ENCODE assay signal across 8 mouse cellular contexts in genomic region chr9:106684093-106684872, GRCm38 (mm10). TPM values are rescaled to one million over a fixed set of nuclear protein-coding genes. Genes with fewer than 3 reads are reported as not detected.
A peak's percentile ranks its signal among the peaks of the same experiment; 100 is the strongest.
DNase-seq lines count a peak whose midpoint lies in the region; ATAC-seq and TF ChIP-seq lines count a peak whose summit lies in the region.

No protein-coding gene starts in this region.

- H3K36me3 ChIP-seq in heart, adult 2 months (ENCODE audit: control insufficient read depth, insufficient read depth, low read length): no peaks in the 10 kb centered on the region
- peaks cover 17 to 44% of the 10 kb centered on the region in 2 experiments for H3K36me3 ChIP-seq in CH12.LX (replicated peaks in 1 of 2; ENCODE audit: control insufficient read depth in 1 of 2, insufficient read depth in 1 of 2, low read length in 1 of 2)
- peaks cover 3% of the 10 kb centered on the region; the same call in 1 of the 2 replicates for H3K36me3 ChIP-seq in forebrain, embryonic 16.5 days (ENCODE audit: control insufficient read depth, insufficient read depth)
- H3K36me3 ChIP-seq in liver, embryonic 15.5 days (replicated peaks): peaks cover 8% of the 10 kb centered on the region; the same call in 1 of the 2 replicates

- no peak for TF ChIP-seq POLR2A in heart, adult 2 months (IDR thresholded peaks at IDR 0.05; ENCODE audit: insufficient read depth, low read depth, low read length)
- TF ChIP-seq POLR2A in CH12.LX (IDR thresholded peaks at IDR 0.05; ENCODE audit: low read depth, low read length): no peak

- no peak for ATAC-seq in forebrain, embryonic 16.5 days
- ATAC-seq in liver, embryonic 15.5 days (ENCODE audit: insufficient read depth): no peak

- peak overlapping the region; percentile 98 for H3K4me3 ChIP-seq in heart, adult 2 months
- H3K4me3 ChIP-seq in CH12.LX (replicated peaks in 1 of 3; ENCODE audit: low read depth in 2 of 3, low read length in 2 of 3, poor library complexity in 1 of 3): peak overlapping the region; percentile 66 to 75 (median 73)
- H3K4me3 ChIP-seq in forebrain, embryonic 16.5 days (replicated peaks; ENCODE audit: low read length): peak overlapping the region; percentile 90
- H3K4me3 ChIP-seq in liver, embryonic 15.5 days (replicated peaks): peak overlapping the region; percentile 70

- peak overlapping the region; percentile 57 for H3K4me2 ChIP-seq in CH12.LX (ENCODE audit: insufficient read depth, low read depth, poor library complexity, severe bottlenecking)
- peak overlapping the region; percentile 94 for H3K4me2 ChIP-seq in forebrain, embryonic 16.5 days (ENCODE audit: low read length)
- peak overlapping the region; percentile 96 for H3K4me2 ChIP-seq in liver, embryonic 15.5 days

- H3K9ac ChIP-seq in heart, adult 2 months (ENCODE audit: low read depth, low read length): peak overlapping the region; percentile 79
- peak overlapping the region; percentile 46 for H3K9ac ChIP-seq in CH12.LX (ENCODE audit: insufficient read depth, low read depth)
- peak overlapping the region; percentile 82; the same call in 1 of the 2 replicates for H3K9ac ChIP-seq in forebrain, embryonic 16.5 days (replicated peaks; ENCODE audit: low read depth, low read length)
- H3K9ac ChIP-seq in liver, embryonic 15.5 days: peak overlapping the region; percentile 61

- peak overlapping the region; percentile 90; the same call in 1 of the 2 replicates for H3K27ac ChIP-seq in heart, adult 2 months
- H3K27ac ChIP-seq in CH12.LX (ENCODE audit: insufficient read depth, low read depth): no peak overlapping the region
- no peak overlapping the region for H3K27ac ChIP-seq in forebrain, embryonic 16.5 days (ENCODE audit: low read length)
- H3K27ac ChIP-seq in liver, embryonic 15.5 days (replicated peaks): no peak overlapping the region

- TF ChIP-seq CTCF in heart, adult 2 months (IDR thresholded peaks at IDR 0.05): no peak
- no peak for TF ChIP-seq CTCF in CH12.LX (conservative IDR thresholded peaks at IDR 0.05 in 1 of 2, IDR thresholded peaks at IDR 0.05 in 1 of 2; ENCODE audit: low read depth in 2 of 2, low read length in 2 of 2)

- no peaks in the 10 kb centered on the region for H3K27me3 ChIP-seq in heart, adult 2 months (ENCODE audit: control insufficient read depth, insufficient read depth, low read length)
- H3K27me3 ChIP-seq in CH12.LX (replicated peaks): no peaks in the 10 kb centered on the region
- no peaks in the 10 kb centered on the region for H3K27me3 ChIP-seq in forebrain, embryonic 16.5 days (replicated peaks; ENCODE audit: control insufficient read depth, insufficient read depth, low read length)
- no peaks in the 10 kb centered on the region for H3K27me3 ChIP-seq in liver, embryonic 15.5 days

- DNase-seq in heart, adult 2 months: no peak
- DNase-seq in heart, postnatal 36 days: no peak
- no peak for DNase-seq in CH12.LX (ENCODE audit: extremely low read depth)
- DNase-seq in B cell, adult 2 months: no peak
- no peak for DNase-seq in spleen, postnatal 14 days (ENCODE audit: low spot score in 2 of 2)
- DNase-seq in urinary bladder, postnatal 10 days (ENCODE audit: low spot score): no peak

- in situ Hi-C loops in CH12.LX (cut with MboI; ENCODE audit: low pct_ligation_motif_present, low pct_unique_long_range_greater_than_20kb, low sequenced_read_pairs): loop anchor here (10.0 kb wide), 1 partner anchor 131 kb away; no protein-coding TSS in a partner anchor

- no peak for TF ChIP-seq RAD21 in CH12.LX (IDR thresholded peaks at IDR 0.05; ENCODE audit: low read depth, low read length)

- no peaks in the 10 kb centered on the region for H3K79me2 ChIP-seq in heart, adult 2 months (replicated peaks; ENCODE audit: control insufficient read depth, insufficient read depth, low read length)
- H3K79me2 ChIP-seq in CH12.LX (replicated peaks; ENCODE audit: control insufficient read depth, extremely low read depth, insufficient read depth, poor library complexity, severe bottlenecking): no peaks in the 10 kb centered on the region

- WGBS in heart, adult 2 months: 71% methylated on average over 6 of the region's 6 CpGs
- WGBS in forebrain, embryonic 16.5 days: 84% methylated on average over 6 of the region's 6 CpGs
- 44% methylated on average over 6 of the region's 6 CpGs for WGBS in liver, embryonic 15.5 days (ENCODE audit: insufficient replicate concordance)

- no peaks in the 10 kb centered on the region for H3K9me3 ChIP-seq in CH12.LX (replicated peaks; ENCODE audit: low read length)
- no peaks in the 10 kb centered on the region for H3K9me3 ChIP-seq in forebrain, embryonic 16.5 days (ENCODE audit: control insufficient read depth, low read length)
- H3K9me3 ChIP-seq in liver, embryonic 15.5 days (replicated peaks): no peaks in the 10 kb centered on the region

- intact Hi-C loops in heart, adult 2 months (cut with DNase I): loop anchor here (10.0 kb wide), 1 partner anchor 861 kb away; the partner anchor contains the start of genes Cyb561d2, Nprl2 and Zmynd10
- intact Hi-C loops in heart, postnatal 36 days (cut with DNase I): no loop called here

- dilution Hi-C loops in CH12.LX (cut with MboI; ENCODE audit: extremely low pct_ligation_motif_present, extremely low pct_unique_long_range_greater_than_20kb, low sequenced_read_pairs): loop anchor here (25.0 kb wide), 1 partner anchor 103 kb away; the partner anchor contains the start of gene Rad54l2

- peaks cover 4% of the 10 kb centered on the region for H3K4me1 ChIP-seq in heart, adult 2 months (ENCODE audit: control insufficient read depth, insufficient read depth, low read length)
- peaks cover 2 to 29% of the 10 kb centered on the region in 2 experiments for H3K4me1 ChIP-seq in CH12.LX (ENCODE audit: control insufficient read depth in 1 of 2, insufficient read depth in 2 of 2)
- peaks cover 19% of the 10 kb centered on the region for H3K4me1 ChIP-seq in forebrain, embryonic 16.5 days (replicated peaks; ENCODE audit: control insufficient read depth, insufficient read depth, low read length)
- H3K4me1 ChIP-seq in liver, embryonic 15.5 days (replicated peaks): peaks cover 32% of the 10 kb centered on the region

- no peak for TF ChIP-seq EP300 in heart, adult 2 months (IDR thresholded peaks at IDR 0.05; ENCODE audit: insufficient read depth, low read depth, low read length)
- TF ChIP-seq EP300 in CH12.LX (IDR thresholded peaks at IDR 0.05; ENCODE audit: low read length): no peak

TF ChIP-seq in CH12.LX, 34 proteins besides CTCF, POLR2A, EP300 and RAD21:
- TF ChIP-seq USF2 (conservative IDR thresholded peaks at IDR 0.05; ENCODE audit: low read depth, low read length) (no peak), POLR2AphosphoS2 (IDR thresholded peaks at IDR 0.05; ENCODE audit: low read depth, low read length) (no peak), HCFC1 (IDR thresholded peaks at IDR 0.05; ENCODE audit: low read depth, low read length) (no peak), KAT2A (IDR thresholded peaks at IDR 0.05; ENCODE audit: insufficient replicate concordance, low read length) (no peak), CHD1 (IDR thresholded peaks at IDR 0.05; ENCODE audit: low read depth, low read length) (no peak), USF1 (IDR thresholded peaks at IDR 0.05; ENCODE audit: low read depth, low read length) (no peak), E2F4 (IDR thresholded peaks at IDR 0.05; ENCODE audit: insufficient replicate concordance, low read depth, low read length) (no peak)
TF ChIP-seq in CH12.LX: peak in this region for 0.

RNA-seq across cellular contexts. Expression of gene Tex264, which starts 1.4 kb away (rescaled TPM):
- total RNA-seq in heart, adult 2 months (2021): 10 to 100 TPM; 40.3 to 47.6 TPM
- polyA plus RNA-seq in heart, adult 2 months (2012; rRNA removed): 62.1 and 69.2 TPM in 2 replicates
- total RNA-seq in heart, postnatal 36 days (2021): 10 to 100 TPM; 45.8 to 48.8 TPM
- total RNA-seq in CH12.LX (2012; rRNA removed) (33.6 and 45.3 TPM in 2 replicates), CH12.LX (2014; rRNA removed) (30.9 and 34.3 TPM in 2 replicates)
- 45.2 and 54.8 TPM in 2 replicates for polyA plus RNA-seq in CH12.LX (2012; ENCODE audit: insufficient read length, low read depth)
- polyA plus RNA-seq in forebrain, embryonic 16.5 days (2015; fragmentation: Nextera tagmentation; extraction: Ambion mirVana): 57.2 and 59.7 TPM in 2 replicates
- polyA plus RNA-seq in liver, embryonic 15.5 days (2015; fragmentation: Nextera tagmentation; extraction: Ambion mirVana): 16.5 and 16.8 TPM in 2 replicates

RNA-seq across cellular contexts. Expression of gene Grm2, which starts 28.4 kb away (rescaled TPM):
- not detected for total RNA-seq in heart, adult 2 months (2021)
- 0.09 TPM in 1 of 2 replicates, not detected in the other for polyA plus RNA-seq in heart, adult 2 months (2012; rRNA removed)
- not detected for total RNA-seq in heart, postnatal 36 days (2021)
- total RNA-seq in CH12.LX (2012; rRNA removed) (not detected in 2 replicates), CH12.LX (2014; rRNA removed) (not detected in 2 replicates)
- polyA plus RNA-seq in CH12.LX (2012; ENCODE audit: insufficient read length, low read depth): not detected in 2 replicates
- 10.2 and 14.1 TPM in 2 replicates for polyA plus RNA-seq in forebrain, embryonic 16.5 days (2015; fragmentation: Nextera tagmentation; extraction: Ambion mirVana)
- not detected in 2 replicates for polyA plus RNA-seq in liver, embryonic 15.5 days (2015; fragmentation: Nextera tagmentation; extraction: Ambion mirVana)

RNA-seq across cellular contexts. Expression of gene Iqcf6, which starts 57.9 kb away (rescaled TPM):
- not detected for total RNA-seq in heart, adult 2 months (2021)
- not detected in 2 replicates for polyA plus RNA-seq in heart, adult 2 months (2012; rRNA removed)
- total RNA-seq in heart, postnatal 36 days (2021): not detected
- not detected in 2 replicates for total RNA-seq in CH12.LX (2012; rRNA removed)
- not detected in 2 replicates for total RNA-seq in CH12.LX (2014; rRNA removed)
- polyA plus RNA-seq in CH12.LX (2012; ENCODE audit: insufficient read length, low read depth): not detected in 2 replicates
- not detected in 2 replicates for polyA plus RNA-seq in forebrain, embryonic 16.5 days (2015; fragmentation: Nextera tagmentation; extraction: Ambion mirVana)
- polyA plus RNA-seq in liver, embryonic 15.5 days (2015; fragmentation: Nextera tagmentation; extraction: Ambion mirVana): not detected in 2 replicates

Comparison
In these comparisons a context has a peak if more than half of its experiments do, and no peak if none do; other contexts are left out.
1. RNA of gene Grm2, which starts 28.4 kb away (polyA plus RNA-seq): 10.2 to 14.1 TPM in forebrain, embryonic 16.5 days; not detected in liver, embryonic 15.5 days, 0.09 TPM in heart, adult 2 months and not detected in CH12.LX; every median in the first group is over 10 times any median in the second.
2. Peak in every context shown above with its lines, with median percentiles within 50 percentile points of each other: H3K4me3 ChIP-seq, H3K9ac ChIP-seq and H3K4me2 ChIP-seq.